Mouse (Mus musculus): ENCODE measurements around the gene Ackr3.

Ackr3 gene

DNA sequence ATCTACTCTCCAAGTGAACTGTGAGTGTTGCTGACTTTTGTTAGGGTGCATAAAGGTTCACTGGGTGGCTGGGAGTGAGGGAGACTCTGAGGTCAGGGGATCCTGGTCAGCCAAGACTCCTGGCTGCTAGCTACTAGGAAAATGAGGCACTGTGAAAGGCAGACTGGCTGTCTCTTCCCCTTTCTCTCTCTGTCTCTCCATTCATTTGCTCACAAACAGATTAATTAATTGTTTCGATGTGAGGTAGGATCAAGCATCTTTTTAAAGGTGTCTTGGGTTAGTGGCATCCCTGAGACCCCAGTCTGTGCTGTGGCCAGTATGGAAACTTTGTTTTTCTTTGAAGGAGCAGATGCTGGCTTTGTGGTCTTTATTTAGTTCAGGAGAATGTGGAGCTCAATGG, 1.0 kb downstream of the Ackr3 start:
- no peak for DNase-seq (ENCODE audit: low read depth, low spot score)

DNA sequence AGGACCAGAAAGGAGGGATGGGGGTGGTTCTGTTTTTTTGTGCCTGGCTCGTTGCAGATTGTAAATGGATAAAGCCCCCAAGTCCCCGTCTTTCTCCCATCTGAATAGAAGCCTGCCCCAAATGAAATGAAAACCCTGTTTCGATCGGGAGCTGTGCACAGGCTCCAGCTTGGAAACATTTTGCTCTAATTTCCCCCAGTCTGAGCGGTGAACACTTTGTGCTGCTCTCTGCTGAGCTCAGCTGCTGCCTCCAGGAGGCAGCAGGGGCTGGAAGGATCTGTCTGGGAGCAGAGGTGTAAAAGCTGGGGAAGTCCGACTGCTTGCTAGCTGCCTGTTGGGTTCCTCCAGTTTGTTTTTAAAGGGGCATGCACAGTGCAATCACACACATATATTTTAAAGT, 1.4 kb downstream of the Ackr3 start:
- DNase-seq (ENCODE audit: low read depth, low spot score) = peak; percentile 77

DNA sequence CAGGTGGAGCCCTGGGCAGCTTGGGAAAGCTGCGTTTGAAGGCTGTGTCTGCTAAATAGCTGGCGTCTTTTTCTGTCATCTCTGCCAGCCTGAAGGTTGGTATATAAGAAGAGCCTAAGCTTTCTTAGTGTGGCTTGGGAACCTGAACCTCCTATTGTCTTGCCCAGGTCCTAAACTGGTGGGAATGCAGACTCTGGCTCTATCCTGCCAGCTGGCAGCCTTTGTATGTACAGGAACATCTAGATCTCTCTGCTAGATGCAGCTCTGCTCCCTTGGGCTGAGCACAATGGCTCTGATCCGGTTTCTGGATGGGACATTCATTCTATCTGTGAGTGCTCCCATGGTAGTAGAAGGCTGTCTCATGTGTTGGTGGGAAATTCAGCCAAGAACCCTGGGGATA, 2.9 kb downstream of the Ackr3 start:
- DNase-seq (ENCODE audit: low read depth, low spot score) = no peak

DNA sequence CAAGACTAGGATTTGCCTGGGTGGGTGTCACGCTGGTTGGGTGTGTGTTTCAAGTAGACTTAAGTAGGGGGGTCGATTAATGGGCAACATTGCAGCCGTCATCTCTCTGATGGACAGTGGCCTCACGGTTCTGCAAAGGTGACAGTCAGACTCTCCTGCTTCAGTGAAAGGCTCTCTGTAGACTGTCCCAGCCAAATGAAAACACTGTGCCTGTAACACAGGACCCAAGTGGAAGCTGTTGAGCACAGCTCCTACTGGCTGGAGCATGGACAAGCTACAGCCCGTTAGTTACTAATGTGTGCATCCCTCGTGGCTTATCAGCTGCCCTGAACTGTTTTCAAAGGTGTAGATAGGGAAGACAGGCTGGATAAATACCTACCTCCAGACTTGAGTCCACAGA, 3.5 kb downstream of the Ackr3 start:
- DNase-seq (ENCODE audit: low read depth, low spot score) = no peak

DNA sequence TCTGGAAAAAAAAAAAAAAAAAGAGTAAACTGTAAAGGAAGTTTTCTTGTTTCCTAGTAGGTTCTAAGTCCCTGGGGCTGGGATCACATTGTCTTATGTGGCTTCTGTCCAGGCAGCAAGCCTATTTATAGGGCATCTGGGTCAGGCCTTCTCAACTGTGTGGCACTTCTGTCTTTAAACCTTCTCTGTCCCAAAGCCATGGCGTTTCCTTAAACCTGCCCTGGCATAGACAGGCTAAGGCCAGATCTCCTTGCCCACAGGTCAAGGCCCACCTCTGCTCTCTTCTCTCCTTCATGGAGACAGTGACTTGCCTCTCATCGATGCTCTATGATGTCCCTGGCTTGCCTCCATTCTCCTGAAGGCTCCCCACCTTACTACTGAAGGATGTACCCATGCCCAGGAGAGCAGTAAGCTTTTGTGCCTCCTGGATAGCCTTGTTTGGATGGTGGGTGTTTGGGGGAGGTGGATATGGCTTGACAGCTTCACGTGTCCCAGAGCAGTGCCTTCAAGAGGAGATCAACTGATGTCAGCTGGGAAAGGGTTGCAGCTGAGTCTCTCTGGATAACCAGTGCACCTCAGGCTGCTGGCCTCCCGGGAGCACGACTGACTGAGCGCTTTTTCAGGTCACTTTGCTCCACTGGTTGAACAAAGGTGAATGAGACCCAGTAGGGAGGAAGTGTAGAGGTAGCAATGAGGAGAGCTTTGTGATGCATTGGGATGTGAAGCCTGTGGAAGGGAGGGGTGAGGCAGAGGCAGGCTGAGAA, 4.1 kb downstream of the Ackr3 start:
- DNase-seq (ENCODE audit: low read depth, low spot score) = no peak

DNA sequence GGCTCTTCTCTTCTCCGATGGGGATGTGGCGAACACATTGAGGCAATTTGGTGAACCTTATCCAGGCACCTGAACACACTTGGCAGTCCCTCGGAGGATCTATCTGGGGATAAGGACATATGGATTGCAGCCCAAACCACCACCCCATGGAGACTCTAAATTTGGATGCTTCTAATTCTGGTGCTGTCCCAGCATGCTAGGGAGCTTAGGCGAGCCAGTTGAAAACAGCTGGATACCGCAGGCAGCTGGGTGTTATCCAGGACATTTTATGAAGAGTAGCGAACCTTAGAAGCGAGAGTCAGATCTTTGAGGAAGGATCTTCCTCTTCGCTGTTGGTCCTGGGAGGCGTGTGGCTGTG, 4.7 kb downstream of the Ackr3 start:
- no peak for DNase-seq (ENCODE audit: low read depth, low spot score)

DNA sequence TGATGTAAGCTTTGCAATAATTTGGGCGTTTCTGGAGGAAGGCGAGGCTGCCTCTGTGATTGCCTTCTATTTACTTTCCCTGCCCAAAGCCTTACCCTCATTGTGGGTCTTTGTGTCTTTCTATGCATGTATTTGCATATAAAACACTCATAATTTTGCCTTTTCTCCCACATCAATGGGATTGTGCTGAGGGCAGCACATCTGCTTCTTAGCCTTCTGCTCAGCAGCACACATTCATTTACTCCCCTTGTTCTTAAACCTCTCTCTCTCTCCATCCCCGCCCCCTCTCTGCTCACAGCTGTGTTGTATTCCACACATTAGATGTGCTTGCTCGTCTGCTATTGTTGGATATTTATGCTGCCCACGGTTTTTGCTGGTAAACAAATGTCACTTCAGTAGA, 5.3 kb downstream of the Ackr3 start:
- no peak for DNase-seq (ENCODE audit: low read depth, low spot score)

DNA sequence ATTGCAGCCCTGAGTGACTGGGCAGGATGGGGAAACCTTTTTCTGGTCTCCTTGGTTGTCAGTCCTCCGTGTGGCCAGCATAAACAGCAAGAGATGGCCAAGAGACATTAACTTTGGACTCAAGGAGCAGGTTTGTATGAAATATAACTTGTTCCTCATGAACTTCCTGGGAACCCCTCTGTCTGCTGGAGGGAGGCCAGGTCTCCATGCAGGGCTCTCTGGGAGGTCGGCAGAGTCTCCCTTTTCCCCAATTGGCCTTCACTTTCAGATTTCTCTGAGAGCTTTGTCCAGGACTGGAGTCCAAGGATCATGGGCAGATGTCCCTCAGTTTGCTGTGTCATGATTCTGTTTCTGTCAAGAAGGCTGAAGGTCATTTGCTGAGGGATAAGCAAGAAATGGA, 6.0 kb downstream of the Ackr3 start:
- DNase-seq (ENCODE audit: low read depth, low spot score) = no peak

DNA sequence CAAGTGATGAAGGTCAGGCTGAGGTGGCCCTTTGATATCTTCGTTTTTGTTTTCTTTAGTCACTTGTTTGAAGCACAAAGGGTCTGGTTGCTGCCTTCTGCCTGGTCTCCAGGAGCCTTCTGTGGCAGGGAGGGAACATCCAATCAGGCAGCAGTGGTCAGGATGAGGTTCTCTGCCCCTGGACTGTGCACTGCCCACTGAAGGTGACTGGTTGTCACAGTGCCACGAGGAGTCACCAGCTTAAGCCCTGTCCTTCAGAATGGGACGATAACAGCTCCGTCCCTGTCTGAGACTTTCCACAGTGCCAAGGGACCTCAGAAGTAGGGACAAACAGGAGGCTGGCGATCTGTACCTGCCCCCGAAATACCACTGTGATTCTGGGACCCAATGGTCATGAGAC, 6.6 kb downstream of the Ackr3 start:
- DNase-seq (ENCODE audit: low read depth, low spot score) = no peak

DNA sequence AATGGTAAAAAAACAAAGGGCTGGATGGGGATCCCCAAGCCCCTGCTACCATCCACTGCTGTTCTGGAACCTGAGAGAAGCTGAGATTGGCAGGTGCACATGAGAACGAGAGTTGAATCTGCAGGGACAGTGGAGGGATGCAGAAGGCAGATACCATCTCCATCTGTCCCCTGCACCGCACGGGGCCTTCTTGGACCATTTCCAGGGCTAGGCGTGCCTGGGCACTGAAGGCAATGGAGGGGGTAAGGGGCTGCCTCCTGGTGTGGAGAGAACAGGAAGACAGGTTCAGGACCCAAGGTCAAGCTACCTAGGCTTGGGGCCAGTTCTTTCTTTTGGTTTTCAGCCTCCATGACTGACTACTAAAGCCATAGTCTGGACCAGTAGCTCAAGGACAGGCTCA, 7.0 kb downstream of the Ackr3 start:
- DNase-seq (ENCODE audit: low read depth, low spot score) = no peak

DNA sequence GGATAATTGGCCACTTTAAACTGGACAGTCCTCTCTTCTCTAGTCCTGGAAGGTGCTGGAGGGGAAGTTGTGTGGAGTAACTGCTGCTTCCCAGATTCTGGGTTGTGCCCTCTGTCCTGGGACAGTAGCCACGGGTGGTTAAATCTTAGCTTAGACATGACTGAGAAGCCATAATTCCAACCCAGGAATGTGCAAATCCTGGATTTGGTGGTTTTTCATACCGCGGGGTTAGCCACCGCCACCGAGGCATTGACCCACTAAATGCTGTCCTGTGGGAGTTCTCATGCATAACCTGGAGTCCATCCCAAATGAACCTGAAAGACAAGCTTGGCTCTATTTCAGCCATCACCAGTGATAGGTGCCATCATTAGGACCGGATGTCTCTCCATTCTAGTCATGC, 8.6 kb downstream of the Ackr3 start:
- no peak for DNase-seq (ENCODE audit: low read depth, low spot score)

DNA sequence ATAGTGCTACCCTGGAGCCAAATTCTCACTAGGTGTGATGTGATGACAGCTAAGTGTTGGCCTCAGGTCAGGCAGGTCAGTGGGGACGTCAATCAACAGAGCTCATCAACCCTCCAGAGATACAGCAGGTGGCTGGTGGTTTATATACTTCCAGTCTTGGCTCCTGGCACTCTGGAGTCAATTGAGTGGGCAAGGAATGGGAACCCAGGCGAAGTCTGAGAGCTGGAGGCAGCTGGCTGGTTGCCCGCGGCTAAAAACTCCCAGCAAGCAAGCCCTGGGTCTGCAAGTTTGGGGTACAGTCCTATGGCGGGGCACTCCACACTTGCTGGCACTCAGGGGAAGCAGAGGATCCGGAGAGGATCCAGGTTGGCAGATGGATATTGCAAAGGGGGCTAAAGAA, 9.1 kb downstream of the Ackr3 start:
- no peak for DNase-seq (ENCODE audit: low read depth, low spot score)

DNA sequence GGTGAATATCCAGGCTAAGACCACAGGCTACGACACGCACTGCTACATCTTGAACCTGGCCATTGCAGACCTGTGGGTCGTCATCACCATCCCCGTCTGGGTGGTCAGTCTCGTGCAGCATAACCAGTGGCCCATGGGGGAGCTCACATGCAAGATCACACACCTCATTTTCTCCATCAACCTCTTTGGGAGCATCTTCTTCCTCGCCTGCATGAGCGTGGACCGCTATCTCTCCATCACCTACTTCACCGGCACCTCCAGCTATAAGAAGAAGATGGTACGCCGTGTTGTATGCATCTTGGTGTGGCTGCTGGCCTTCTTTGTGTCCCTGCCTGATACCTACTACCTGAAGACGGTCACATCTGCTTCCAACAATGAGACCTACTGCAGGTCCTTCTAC, 10.2 kb downstream of the Ackr3 start:
- DNase-seq (ENCODE audit: low read depth, low spot score) = no peak

DNA sequence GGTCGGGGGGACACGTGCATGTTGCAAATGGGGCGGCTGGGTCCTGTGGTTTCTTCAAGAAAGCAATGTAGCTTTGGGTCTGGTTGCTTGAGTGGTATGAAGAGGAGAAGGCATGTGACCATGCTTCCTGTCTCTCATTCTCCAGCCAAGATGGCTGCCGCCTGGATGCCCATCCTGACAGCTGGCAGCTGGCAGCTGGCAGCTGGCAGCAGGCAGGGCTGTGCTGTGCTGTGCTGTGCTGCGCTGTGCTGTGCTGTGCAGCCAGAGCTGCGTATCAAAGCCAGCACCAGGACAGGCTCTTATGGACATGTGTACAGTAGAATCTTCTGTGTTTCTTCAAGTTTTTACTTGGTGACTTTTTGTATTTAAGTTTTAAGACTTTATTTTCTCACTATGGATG, 11.1 kb downstream of the Ackr3 start:
- no peak for DNase-seq (ENCODE audit: low read depth, low spot score)

DNA sequence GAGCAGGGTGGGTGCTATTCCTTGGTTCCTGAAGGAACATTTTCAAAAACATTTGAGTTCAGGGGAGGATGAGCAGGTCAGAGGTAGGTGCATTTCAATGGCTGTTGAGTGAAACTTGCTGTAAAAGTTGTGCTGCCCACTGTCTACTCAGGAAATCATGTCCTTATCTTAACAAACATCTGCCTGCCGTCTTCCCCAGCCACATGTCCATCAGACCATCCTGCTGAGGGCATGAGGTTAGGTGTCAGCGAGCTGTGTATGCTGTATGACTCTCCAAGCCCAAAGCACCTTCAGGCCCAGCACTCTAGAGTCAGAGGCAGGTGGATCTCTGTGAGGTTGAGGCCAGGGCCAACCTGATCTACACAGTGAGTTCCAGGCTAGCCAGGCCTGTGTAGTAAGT, 12.1 kb downstream of the Ackr3 start:
- no peak for DNase-seq (ENCODE audit: low read depth, low spot score)

DNA sequence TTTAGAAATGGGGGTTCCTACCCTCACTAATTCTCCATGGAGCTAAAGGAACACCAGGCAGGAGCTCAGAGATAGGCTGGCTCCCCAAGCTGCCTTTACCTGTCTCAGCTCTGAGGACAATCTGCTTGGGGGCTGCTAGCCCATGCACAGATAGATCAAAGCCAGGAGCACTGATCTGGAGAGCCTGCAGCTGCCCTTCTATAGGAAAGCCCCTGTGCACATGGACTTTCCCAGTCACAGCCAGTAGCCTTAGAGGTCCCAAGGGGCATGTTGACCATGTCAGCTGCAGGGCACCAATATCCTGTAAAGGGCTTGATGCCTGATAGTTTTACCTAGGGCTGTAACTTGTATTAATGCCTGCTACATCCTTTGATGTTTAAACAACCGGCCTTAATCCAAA, 12.6 kb downstream of the Ackr3 start:
- DNase-seq (ENCODE audit: low read depth, low spot score) = no peak

DNA sequence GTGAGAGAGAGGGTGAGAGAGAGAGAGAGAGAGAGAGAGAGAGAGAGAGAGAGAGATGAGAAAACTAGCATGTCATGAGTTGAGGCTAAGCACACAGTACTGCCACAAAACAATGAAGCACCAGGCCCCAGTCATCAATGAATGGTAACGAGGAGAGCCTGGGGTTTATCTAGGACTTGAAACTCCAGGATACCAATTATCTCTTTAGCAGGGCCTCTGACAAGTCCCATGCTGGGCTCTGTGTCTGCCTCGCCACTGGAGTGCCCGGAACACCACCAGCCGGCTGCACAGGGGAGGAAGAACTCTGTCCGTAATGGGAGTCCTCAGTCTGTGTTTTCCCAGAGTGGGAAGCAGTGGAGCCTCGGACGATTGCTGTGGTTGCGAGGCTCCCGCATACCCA, 16.5 kb downstream of the Ackr3 start:
- DNase-seq (ENCODE audit: low read depth, low spot score) = no peak

DNA sequence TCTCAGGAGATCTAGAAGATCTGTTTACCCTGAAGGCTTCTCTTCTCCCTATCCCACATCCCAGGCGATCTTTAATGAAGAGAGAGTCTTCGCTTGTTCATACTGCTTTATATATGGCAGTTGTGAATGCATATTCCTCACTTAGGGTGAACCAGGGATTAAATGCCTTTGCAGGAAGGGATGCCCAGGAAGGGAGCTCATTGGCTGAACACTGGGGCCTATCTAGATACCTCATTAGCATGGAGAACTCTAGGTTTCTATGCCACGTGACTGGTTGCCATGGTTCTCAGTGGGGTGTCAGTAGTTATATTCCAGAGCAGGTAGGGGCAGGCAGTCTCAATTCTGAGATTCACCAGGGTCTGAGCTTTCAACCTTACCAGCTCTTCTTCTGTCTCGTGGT, 17.1 kb downstream of the Ackr3 start:
- no peak for DNase-seq (ENCODE audit: low read depth, low spot score)

DNA sequence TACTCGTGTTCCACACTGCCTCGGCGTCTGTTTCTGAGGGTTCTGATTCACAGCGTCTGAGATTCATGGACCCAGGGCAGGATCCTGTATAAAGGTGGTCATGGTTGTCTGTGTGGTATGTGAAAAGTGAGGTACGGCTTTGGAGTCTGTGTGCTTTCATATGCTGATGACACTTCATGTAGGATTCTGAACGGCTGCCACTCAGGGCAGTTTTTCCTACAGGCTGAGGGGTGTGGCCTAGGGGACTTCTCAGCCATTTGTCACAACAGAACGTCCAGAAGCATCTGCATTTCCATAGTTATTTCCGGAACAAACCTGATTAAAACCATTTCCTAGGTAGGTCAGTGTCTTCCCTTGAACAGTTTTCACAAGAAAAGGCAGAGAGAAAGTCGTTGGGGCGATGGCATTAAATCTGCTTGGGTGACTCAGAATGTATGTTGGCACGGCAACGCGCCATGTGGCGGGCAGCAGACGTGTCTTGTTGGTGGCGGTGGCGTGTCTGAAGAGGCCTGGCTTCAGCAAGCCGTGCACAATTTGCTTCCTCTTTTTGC, 18.1 kb downstream of the Ackr3 start:
- DNase-seq (ENCODE audit: low read depth, low spot score) = peak; percentile 78

DNA sequence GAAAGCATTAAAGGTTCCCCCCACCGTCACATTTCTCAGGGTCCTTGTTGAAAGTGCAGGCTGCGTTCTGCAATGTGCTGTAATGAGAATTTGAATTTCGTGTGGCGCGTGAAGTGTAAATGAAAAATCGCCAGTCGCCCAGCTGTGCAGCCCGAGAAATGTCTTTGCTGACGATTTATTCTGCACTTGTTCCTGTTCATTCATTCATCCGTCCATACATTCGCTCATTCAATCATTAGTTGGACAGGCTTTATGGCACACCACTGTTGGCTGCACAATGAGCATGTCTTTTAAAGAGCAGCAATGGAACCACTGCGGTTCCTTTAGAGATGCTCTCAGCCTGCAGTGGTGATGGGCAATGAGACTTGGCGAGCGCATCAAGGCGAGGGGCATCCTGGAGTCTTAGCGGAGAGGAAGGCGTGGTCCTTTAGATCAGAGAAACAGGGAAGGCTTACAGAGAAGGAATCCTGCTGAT, 18.7 kb downstream of the Ackr3 start:
- DNase-seq (ENCODE audit: low read depth, low spot score) = peak; percentile 74

DNA sequence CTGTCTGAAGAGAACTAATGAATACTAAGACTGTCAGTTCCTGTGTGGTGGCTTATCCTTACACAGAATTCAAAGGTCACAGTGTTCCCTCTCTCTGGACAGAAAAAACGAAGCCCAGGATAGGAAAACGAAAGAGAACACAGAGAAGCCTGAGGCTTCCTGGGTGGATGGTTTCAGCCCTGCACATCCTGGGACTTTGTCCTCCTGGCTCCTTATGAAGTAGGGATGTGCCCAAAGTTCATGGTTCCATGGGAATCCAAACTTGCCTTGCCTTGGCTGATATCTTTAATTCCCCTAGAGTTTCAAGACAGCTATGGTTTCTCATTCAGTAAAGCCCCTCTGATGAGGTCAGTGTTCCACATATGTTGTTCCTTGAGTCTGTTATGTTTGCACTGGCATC, 19.2 kb downstream of the Ackr3 start:
- no peak for DNase-seq (ENCODE audit: low read depth, low spot score)

DNA sequence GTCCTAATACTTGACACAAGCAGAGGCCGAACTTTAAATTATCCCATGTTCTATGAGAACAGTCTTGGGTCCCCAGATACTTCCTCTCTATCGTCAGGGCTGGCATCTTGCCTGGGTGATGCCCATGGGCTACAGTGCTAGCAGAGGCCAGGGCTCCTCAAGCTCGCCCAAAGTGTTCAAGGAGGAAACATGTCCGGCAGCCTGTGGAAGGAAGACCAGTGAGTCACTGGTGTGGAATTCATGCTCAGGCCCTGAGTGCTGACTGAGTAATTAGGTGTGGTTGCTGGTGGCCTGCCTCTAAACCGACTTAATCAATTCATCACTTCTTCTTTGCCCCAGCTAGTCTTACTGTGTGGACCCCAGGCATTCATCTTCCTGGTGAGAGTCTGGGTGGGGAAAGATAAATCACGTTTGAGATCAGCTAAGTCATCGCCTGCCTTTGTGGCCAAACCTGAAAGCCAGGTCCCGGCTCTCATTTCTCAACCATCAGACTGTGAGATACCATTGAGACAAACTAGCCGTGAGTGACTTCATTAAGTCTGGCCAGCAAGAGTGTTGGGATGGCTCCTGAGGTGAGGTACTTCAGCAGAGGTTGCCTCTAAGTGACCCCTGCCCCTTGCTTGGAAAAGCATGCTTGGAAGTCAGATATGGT, 21.9 kb downstream of the Ackr3 start:
- DNase-seq (ENCODE audit: low read depth, low spot score) = no peak

DNA sequence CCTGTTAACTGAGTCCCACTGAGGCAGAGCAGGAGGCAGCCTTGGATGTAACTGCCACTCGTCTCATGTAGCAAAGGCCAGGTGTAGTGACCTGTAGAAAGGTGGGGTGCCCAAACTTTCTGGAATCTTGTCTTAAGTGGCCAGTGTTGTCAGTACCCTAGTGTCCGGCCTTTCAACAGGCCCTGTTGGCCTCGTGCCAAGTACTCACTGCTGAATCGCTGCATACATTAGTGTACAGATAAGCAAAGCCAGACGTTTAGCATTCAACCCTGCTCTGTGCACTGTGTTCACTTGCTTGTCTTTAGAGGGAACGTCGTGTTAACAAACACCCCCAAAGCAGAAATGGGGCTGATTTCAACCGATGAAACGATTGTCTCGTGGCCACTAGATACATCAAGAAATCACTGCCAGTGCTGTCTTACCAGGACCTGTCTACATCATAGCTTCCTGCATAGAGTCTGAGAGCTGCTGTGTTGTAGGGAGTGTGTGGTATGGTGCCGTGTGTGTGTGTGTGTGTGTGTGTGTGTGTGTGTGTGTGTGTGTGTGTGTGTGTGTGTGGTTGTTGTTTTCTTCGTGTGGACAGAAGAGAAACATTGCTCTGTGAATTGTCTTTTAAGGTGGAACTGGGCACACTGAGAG, 24.0 kb downstream of the Ackr3 start:
- peak; percentile 66 for DNase-seq (ENCODE audit: low read depth, low spot score)
